Mouse (Mus musculus) yolk sac, embryonic 10.5 days (tissue): Measurements from ENCODE around the gene Rpl22l1.
A peak's percentile ranks its signal among the peaks of the same experiment; 100 is the strongest.
"Not testable (repeated sequence)": the region's sequence is repeated elsewhere in the genome, so short reads cannot be mapped to it uniquely, and the experiment has no call there.

ENCODE experiments used
- DNase-seq: peaks from one replicate; pipeline ENCODE4 v3.0.0-alpha.2; 2017; ENCODE audit warnings: low spot score

The Rpl22l1 gene

GRCm38 (mm10) chr3:28805301-28806097 is at the start of gene Rpl22l1:
TSS of gene Rpl22l1 (plus strand) at chr3:28805436.
- DNase-seq, result peak; percentile 97

- DNase-seq, result no peak
These were observed 49.8 kb upstream of the Rpl22l1 start for GRCm38 (mm10) chr3:28755477-28755876.

DNA sequence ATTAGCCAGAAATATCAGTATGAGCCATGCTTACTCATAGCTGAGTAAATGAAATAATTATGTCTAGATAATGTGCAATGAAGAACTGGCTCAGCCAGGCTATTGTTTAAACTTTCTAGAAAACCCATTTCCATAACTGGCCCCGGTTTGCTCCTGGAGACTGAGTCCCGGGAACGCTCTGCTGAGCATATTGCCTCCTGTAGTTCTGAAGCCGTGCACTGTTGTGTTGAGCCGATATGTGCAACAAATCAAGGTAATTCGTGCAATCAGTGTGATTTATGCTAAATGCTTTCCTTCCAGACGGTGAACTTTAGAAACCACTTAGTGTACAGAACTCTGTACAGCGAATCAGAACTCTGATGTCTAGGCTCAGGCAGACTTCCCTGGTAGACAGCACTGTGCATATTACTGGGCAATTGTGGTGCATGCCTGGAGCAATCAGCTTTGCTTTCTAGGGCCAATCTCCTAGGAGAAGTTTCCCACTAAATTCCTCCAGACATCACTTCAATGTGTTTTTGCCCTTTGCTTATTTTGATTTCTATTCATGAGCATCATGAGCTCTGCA is 43.9 kb upstream of the Rpl22l1 start:
- DNase-seq, result no peak

GRCm38 (mm10) chr3:28766935-28767334 is 38.3 kb upstream of the Rpl22l1 start:
- no peak for DNase-seq

- no peak for DNase-seq
These were observed 37.0 kb upstream of the Rpl22l1 start for GRCm38 (mm10) chr3:28768222-28768621.

- not testable (repeated sequence) for DNase-seq
These were observed 32.3 kb upstream of the Rpl22l1 start for GRCm38 (mm10) chr3:28772919-28773318.

DNA sequence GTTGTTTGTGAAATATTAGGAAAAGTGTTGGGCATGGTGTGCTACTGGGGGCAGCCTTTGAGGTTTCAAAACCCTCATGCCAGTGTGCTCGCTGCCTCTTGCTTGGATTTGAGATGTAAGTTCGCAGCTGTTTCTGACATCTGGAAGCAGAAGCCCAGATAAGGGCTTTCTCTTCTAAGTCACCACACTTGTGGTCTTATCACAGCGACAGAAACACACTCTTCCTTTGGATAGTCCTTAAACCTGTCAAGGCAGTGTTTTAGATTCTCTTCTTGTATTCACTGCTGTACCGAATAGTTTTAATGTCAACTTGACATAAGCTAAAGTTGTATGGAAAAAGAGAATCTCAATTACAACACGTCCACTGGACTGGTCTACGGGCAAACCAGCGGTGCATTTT is 29.9 kb upstream of the Rpl22l1 start:
- no peak for DNase-seq

DNA sequence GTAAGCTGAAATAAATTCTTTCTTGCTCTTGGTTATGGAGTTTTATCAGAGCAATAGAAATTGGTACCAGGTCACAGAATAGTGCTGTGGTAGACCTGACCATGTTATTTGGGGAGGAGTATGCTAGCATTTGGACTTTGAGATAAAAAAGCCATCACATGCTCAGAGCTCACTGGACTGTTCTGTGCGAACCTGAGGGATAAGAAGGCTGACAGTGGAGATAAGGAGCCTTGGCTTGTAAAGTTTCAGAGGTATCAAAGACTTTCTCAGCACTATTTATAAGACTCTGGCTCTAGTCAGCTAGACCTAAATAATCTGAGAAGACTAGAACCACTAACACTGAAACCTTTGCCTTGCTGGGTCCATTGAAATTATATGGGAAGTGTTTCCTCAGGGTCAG is 29.3 kb upstream of the Rpl22l1 start:
- no peak for DNase-seq

DNA sequence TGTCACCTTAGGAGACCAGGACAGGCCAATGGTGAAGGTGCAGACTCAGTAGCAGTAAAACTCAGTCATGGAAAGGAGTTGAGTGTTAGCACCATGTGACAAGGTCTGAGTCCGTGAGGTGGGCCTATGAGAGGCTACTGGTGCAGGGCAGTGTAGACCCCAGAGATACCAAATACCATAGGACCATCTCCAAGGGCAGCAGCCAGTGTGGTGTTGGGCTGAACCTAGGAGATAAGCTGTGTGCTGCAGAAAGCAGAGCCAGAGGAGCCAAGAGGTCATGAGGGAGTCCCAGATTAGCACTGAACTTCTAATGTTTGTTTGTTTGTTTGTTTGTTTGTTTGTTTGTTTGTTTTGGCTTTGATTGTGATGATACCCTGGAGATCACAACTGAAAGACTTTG is 28.7 kb upstream of the Rpl22l1 start:
- no peak for DNase-seq

DNA sequence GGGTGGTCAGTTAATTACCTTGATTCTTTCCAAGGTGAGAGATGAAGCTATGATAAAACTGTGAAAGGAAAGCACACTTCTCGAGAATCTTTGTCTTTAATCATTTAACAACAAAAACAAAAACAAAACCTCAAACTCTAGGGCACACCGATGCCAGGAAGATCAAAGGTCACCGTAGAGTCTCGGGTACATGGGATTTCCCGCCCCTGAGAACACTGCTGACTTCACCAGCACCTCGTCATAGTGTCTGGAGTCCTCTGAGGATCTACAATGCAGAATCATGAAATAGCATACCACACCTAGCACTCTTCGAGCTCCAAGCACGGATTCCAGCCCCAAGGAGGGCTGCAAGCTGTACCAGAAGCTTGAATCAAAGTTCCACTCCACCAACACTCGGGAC is 24.7 kb upstream of the Rpl22l1 start:
- DNase-seq, result no peak

DNA sequence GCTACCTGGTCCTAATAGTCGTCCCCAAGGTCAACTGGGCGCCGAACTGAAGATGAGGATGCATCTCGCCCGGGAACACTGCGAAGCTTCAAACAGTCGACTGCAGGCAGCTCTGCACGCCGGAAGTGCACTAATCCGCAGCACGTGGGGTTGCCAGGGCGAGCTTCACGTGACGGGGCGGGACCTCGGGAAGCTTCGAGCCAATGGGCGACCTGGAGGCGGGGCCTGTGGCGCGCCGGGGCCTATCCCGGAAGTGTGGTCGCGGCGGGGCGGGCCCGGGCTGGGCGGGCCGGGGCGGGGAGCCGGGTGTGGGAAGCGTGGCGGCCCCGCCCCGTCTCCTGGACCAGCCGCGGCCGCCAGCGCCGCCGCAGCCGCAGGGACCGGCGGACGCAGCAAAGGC is 24.2 kb upstream of the Rpl22l1 start, which contains the start of gene Eif5a2:
Eif5a2 (plus strand) TSS at position 283 of the 400 bp plus-strand sequence.
- DNase-seq, result peak; percentile 93

DNA sequence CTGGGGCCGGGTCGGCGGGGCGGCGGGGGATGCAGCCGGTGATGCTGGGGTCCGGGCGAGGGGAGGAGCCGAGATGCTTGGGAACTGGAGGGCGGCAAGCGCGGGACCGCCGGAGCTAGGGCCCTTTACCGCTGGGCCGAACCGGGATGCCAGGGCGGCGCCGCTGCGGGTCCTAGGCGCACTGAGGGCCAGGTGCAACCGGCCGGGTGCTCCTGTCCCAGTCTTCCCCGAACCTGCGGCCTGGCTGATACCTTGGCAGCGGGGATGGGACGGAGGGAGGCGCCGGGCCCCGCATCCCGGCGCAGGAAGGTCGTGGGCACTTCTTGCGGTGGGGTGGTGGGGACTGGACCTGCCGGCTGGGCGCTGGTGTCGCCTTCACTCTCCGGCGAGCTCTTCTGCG is 23.8 kb upstream of the Rpl22l1 start:
- no peak for DNase-seq

- DNase-seq, result no peak
These were observed 23.4 kb upstream of the Rpl22l1 start for GRCm38 (mm10) chr3:28781848-28782247.

- no peak for DNase-seq
These were observed 21.1 kb upstream of the Rpl22l1 start for GRCm38 (mm10) chr3:28784176-28784575.

DNA sequence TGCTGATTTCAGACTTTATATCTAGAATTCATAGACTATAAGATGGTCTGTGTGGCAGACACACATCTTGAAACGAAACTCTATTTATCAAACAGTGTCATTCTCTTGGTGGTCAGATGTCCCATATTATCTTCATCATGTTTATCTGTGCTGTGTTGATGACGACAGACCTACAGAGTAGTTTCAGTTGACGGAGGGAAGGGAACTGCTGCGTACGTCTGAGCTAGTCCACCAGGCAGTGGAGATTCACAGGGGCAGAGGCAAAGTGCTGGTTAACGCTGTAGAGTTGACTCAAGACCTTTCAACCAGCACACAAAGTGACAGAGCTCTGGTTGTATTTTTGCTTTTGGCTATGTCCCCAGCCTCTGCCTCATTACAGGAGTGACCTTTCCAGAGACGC is 10.4 kb upstream of the Rpl22l1 start:
- no peak for DNase-seq

DNA sequence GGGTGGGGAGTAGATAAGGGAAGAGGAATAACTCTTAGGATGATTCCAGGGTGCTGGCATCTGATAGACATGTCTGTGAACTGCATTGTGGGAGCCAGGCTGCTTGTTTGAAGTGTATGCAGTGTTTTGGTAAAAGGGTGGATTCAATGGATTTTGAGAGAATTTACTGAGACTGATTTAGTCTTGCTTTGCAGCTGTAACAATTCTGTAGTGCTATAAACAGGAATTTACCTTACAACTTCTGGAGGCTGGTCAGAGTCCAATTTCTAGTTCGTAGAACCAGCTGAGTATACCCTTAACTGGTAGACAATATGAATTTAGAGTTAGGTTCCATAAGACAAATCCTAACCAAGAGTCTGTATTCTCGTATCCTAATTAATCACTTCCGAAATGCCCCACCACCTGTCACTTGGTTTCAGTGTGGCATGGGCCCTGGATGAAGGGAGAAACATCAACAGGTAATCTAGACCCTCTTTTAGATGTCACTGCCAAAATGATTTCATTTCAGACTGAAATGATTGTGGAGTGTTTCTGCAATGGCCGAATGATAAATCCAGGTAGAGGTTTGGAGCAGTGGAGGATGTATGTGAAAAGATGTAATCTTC is 2.9 kb downstream of the Rpl22l1 start:
- no peak for DNase-seq

GRCm38 (mm10) chr3:28811441-28811840 is 6.2 kb downstream of the Rpl22l1 start:
- DNase-seq, result no peak

GRCm38 (mm10) chr3:28814361-28814760 is 9.1 kb downstream of the Rpl22l1 start:
- DNase-seq, result peak; percentile 47

DNA sequence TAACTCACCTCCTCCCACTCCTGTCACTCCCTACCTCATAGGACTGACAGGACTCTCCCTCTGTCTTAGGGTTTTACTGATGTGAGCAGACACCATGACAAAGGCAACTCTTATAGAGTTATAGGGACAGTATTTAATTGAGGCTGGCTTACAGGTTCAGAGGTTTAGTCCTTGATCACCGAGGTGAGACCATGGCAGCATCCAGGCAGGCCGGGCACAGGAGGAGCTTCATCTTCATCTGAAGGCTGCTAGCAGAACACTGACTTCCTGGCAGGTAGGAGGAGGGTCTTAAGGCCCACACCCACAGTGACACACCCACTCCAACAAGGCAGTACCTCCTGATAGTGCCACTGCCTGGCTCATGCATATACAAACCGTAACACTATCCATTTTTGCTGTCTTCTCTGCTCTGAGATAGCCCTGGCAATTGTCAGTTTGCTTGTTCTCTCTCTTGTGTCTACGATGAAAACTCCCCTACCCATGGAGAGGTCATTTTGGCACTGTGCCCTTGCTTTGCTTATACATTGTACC is 10.8 kb downstream of the Rpl22l1 start:
- DNase-seq, result no peak

GRCm38 (mm10) chr3:28826272-28826671 is 21.0 kb downstream of the Rpl22l1 start:
- DNase-seq, result no peak

DNA sequence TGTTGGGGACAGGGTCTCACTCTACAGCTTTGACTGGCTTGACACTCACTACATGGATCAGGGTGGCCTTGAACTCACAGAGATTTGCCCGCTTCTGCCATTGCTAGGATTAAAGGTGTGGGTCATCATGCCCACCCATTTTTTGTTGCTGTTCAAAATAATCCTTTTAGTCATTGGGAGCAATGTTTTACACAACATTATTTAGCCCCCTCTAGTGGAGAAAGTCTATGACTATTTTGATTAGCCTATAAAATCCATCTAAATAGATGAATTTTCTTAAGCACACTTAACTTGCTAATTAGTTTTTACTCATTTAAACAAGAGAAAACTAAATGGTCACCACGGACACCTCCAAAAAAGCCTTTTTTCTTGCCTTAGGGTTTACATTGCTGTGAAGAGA is 22.4 kb downstream of the Rpl22l1 start:
- no peak for DNase-seq

DNA sequence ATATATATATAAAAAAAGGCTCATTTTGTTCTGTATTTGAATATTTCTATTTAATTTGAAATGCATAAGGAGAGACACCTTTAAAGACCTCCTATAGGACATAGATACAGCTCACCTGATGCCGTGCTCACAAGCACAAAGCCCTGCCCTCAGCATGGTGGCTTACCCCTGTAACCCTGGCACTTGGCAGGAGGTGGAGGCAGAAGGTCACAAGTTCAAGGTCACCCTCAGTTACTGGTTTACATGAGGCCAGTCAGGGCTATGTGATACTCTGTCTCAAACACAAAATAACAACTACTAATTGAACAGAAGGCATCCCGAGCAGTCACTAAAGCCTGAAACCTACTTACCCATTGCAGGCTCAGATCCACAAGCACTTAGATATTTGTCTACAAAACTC is 24.2 kb downstream of the Rpl22l1 start:
- no peak for DNase-seq

DNA sequence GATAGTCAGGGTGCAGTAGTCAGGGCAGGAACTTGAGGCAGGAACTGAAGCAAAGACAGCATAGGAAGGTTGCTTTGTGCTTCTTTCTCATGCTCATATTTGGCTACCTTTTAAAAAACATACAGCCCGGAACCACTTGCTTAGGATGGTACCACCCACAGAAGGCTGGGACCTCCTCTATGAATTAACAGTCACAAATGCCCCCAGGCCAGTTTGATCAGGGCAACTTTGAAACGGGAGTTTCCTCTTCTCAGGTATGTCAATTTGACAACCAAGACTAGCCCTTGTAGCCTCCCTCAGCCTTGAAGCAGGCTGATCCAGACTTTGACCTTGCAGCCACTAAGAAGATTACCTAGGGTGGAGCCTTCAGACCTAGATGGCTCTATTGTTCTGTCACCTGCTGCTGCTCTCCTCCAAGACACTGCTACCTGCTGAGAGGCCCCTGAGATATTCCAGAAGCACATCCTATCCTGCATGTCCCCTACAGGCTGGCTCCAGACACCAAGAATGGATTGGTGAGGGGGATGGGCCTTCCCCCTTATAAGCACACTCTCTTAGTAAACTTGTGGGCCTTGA is 31.6 kb downstream of the Rpl22l1 start:
- DNase-seq, result no peak
